Mouse (Mus musculus) spleen, postnatal 4 days (tissue): ENCODE data around the gene R3hdm4.

ENCODE experiments used
- DNase-seq, 2 experiments: peaks; one replicate each; pipeline ENCODE4 v3.0.0; 2022; ENCODE audit warnings: low spot score in 2 of 2

R3hdm4 gene

DNA sequence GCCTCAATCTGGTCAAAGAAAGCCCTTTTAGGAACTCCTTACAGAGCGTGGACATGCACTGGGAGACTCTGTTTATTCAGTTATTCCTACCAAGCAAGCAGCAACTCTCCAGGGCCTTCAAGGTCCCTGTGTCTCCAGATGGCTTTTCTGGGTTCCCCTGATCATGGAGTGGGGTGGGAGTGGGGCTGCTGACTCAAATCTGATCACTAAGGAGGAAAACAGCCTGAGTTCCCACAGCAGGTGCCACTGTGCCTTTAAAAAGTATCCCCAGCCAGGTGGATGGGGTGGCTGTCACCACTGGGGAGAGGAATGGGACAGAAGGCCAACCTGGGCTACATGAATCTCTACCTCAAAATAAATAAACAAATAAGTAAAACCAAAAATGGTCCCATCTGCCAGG lies 22.0 kb upstream of the R3hdm4 start:
- DNase-seq = no peak

DNA sequence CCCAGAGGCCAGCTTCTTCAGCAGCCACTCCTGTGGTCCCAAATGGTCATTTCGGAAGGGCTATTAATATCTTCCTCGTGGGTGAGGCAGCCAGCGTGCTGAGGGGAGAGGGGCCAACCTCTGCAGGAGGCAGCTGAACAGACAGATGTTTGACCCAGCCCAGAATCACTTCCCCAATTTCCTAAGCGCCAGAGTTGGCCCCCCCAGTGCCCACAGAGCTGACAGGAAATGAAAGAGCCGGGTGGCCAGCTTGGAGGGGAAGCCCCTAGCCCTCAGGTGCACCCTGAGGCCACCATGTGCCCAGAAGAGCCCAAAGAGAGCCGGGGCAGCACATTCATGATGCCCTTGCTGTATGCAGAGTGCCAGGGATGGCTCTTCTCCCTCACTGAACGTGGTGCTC lies 19.7 kb upstream of the R3hdm4 start:
- DNase-seq = peak in 1 of 2 experiments; percentile 76

DNA sequence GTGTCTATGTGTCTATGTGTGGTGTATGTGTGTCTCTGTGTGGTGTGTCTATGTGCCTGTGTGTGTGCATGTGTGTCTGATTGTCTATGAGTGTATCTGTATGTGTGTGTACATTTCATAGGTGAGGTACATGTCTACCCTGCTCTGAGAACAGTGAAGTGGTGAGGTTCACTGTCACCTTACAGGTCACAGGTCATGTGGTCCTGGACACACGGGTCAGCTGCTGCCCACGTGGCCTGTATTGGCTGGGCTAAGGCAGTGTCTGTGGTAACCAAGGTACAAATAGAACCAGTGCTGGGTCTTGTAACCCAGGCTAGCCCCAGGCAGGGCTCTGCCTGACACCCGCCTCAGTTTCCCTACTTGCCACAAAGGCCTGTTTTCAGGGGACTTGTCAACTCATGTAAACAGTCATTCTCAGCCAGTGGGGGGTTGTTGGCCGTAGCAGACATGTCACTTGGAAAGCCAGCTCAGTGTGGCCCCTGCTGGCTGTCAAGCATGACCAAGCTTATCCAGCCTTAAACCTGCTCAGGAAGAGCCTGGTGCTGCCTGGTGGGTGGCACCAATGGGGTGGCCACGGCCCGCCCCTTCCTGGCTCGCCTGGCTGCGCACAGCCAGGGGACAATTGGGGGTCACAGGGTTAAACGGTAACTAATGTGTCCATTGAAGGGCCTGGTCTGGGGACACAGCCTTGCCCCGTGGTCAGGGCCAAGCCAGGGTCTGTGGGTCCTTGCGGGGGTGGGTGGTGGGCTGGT lies 16.9 kb upstream of the R3hdm4 start:
- DNase-seq = no peak

DNA sequence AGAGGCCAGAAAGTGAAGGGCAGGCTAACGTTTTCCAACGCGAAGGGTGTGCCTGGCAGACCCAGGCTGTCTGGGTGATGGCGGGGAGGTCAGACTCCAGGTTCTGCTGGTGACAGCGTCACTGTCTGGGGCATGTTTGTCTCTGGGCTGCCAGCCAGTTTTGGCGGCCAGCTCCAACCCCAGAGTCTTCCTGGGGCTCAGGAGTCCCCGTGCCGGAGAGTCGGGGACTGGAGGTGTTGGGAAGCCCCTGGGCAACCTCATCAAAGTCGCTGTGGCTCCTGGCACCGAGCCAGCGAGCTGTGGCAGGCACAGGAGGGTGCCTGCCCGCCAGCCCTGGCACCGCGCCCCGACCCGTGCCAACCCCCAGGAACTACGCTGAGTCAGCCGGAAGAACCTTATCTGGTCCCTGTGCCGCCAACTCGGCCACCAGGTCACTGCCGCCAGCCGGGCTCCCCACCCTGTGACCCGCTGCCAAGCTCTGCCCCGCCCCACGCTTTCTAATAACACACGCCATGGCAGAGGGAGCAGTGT lies 16.0 kb upstream of the R3hdm4 start:
- DNase-seq = peak; percentile 89 to 93

DNA sequence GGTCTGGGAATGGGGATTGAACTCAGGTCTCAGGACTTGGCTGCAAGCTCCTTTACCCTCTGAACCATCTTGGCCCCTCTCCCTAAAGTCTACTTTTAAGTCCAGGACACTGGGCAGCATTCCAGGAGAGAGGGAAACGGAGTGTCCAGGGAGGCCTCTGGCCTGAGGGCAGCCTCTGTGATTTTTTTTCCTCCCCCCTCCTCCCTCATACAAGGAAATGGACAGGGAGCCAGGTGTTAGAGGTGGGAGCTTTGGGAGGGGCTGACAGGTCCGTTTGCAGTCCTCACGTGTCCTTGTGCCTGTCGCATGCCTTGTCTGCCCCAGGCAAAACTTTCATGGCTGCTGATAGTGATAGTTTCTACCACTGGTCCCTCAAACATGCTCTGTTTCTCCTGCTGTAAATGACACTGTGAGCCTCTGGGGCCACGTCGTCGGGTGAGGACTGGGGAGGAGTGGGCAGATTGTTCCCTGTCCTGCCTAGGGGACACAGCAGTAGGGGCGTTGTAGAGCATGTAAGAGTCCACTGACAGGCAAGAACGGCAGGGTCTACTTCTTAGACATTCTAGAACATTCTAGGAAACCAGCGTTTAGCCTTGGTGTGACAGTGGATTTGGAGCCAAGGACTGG lies 15.4 kb upstream of the R3hdm4 start:
- no peak for DNase-seq

DNA sequence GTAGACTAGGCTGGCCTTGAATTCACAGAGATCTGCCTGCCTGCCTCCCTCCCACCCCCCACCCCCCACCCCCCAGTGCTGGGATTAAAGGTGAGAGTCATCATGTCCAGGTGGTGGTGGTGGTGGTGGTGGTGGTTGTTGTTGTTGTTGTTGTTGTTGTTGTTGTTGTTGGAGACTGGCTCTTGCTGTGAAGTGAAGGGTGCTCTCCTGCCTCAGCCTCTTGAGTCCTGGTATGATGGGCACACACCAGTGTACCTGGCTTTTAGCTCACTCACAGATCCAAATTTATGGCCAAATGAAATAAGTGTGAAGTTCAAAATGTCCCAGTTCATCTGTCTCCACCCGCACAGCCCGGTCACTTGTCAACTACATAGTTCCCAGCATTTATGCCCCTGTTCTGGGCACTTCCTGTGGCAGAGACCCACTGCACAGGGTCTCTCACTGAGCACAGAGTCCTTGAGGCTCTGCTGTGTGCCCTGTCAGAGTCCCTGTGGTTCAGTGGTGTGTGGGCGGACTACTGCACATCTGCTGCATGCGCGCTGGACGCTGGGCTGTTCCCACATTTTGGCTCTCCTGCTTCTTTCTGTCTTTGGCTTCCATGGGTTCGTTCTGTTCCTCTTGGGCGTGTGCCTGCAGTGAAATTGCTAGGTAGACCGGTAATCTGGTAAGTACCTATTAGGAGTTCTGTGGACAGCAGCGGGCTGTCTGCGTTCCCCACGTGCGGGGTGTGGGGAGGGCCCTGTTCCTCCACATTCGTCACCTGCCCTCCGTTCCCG lies 14.0 kb upstream of the R3hdm4 start:
- no peak for DNase-seq

DNA sequence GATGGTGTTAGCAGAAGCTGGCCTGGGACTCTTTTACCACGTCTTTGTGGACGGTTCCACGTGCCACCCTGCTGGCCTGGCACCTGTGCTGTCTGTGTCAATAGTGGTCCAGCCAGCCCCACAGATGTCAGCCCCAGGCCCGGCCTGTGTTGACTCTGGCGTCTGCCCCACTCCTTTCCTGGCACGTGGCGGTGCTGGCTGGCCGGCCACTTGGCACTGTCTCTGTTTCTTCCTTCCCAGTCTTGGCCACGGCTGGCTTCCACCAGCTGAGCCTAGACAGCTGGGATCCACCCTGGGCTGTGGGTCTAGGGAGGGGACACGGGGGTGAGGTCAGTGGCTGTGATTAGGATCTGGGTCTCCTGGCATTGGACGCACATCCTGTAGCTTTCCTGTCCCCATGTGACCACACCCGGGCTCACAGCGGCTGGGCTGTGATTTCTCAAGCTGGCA lies 13.3 kb upstream of the R3hdm4 start:
- DNase-seq = no peak

DNA sequence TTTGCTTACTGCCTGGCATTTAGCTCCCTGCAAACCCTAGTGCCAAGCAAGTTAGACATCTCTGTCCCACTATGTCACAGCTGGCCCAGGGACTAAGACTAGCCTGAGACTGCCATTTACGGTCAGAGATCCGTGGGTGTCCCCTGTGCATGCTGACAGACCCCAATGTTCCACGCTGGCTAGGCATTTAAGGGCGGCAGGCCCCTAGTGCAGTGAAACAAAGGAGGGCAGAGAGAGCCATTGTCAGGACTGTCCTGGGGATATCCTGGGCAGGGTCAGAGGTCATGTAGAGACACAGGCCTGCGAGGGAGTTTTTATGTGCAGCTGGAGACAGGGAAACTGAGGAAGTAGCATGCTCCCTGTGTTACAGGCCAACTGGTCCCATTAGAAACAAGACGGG lies 12.9 kb upstream of the R3hdm4 start:
- no peak for DNase-seq

DNA sequence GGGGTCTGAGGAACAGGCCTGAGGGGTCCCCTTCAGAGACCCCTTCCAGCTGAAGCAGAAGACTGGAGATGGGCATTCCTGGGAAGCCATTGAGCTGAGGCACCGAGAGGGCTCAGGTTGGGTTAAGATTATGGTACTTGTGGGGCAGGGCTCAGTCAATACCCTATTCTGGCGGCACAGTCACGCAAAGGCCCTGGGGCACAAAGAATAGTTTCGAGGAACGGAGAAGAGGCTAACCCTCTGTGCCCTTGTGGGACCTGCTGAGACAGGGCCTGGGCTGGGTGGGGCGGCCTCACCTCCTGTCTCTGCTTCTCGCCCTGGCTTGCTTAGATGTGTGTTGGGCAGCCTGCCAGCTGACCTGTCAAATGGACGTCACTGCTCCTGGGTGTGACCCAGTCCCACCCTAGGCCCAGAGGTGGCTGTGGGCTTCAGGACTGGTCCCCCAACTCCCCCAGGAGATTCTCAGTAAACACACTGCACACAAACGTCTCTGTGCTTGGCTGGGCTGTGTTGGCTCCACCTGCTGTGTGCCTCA lies 12.2 kb upstream of the R3hdm4 start:
- no peak for DNase-seq

DNA sequence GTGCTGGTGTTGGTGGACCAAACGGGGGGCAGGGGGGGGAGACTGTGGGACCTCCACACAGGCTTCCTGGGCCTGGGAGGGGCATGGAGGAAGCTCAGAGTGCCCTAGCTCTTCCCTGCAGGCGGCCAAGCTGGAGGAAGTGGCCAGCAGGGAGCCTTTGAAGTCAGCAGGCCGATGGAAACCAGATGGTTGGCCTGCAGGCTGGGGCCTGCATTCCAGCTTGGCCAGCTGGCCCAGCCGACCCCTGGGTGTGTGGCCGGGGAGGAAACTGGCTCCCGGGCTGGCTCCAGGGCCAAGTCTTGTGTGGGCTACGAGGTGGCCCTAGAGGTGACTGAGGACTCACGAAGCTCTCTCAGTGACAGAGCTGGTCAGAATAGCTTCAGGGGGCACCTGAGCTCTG lies 11.7 kb upstream of the R3hdm4 start:
- DNase-seq = no peak

DNA sequence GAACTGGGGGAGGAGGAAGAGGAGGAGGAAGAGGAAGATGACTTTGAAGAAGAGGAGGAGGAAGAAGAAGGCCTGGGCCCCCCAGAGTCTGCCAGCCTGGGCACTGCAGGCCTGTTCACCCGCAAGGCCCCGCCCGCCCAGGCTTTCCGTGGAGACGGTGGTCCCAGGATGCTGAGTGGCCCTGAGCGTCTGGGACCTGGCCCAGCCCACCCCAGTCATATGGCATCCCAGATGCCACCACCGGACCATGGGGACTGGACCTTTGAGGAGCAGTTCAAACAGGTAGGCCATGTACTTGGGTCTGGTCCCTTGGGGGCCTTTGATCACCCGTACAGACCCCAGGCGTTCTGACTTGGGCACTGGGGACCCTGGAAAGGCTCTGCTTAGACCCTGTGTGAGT lies 10.8 kb upstream of the R3hdm4 start:
- no peak for DNase-seq

DNA sequence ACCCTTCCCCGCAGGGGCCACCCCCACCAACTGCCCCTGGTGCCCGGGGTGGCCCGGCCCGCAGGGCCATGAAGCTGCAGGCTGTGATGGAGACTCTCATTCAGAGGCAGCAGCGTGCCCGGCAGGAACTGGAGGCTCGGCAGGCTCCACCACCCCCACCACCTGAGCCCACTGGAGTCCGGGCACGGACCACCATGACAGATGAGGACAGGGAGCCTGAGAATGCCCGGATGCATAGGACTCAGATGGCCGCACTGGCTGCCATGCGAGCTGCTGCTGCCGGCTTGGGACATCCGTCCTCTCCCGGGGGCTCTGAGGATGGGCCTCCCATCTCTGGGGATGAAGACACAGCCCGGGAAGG lies 9.8 kb upstream of the R3hdm4 start:
- DNase-seq = no peak

DNA sequence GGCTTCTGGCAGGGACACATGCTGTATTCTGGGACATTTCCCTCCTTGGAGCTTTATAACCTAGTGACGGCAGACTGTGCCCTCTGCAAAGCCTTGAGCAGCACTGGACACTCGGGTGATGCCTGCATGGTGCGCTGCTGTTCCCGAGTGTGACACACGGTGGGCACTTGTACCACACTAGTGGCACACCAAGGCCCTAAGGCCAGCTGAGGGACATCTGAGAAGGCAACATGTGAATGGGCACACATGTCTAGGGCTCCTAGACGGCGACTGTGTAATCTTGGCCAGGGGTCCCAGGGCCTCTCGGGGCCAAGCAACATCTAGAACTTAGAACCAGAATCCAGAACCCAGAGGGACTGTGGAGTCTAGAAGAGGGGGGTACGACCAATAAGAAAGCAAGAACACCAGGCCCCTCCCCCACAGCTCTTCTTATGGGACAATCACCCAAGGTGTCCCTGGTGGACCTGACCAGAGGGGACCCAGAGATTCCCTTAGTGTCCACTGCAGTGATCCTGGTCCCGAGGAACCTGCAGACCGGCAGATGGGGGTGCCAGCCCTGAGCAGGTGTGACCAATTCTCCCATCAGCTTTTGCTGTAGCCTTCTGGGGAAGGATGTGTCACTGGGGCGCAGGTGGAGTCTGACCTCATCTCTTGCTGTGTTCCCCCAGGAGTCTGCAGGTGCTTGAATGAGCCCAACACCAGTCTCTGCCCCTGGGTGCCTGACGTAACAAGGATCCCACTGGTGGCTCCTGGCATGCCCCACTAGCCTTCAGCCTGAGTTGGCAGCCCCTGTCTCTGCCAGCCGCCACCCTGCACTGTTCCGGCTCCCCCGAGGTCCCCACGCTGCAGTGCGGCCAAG lies 9.2 kb upstream of the R3hdm4 start:
- no peak for DNase-seq

DNA sequence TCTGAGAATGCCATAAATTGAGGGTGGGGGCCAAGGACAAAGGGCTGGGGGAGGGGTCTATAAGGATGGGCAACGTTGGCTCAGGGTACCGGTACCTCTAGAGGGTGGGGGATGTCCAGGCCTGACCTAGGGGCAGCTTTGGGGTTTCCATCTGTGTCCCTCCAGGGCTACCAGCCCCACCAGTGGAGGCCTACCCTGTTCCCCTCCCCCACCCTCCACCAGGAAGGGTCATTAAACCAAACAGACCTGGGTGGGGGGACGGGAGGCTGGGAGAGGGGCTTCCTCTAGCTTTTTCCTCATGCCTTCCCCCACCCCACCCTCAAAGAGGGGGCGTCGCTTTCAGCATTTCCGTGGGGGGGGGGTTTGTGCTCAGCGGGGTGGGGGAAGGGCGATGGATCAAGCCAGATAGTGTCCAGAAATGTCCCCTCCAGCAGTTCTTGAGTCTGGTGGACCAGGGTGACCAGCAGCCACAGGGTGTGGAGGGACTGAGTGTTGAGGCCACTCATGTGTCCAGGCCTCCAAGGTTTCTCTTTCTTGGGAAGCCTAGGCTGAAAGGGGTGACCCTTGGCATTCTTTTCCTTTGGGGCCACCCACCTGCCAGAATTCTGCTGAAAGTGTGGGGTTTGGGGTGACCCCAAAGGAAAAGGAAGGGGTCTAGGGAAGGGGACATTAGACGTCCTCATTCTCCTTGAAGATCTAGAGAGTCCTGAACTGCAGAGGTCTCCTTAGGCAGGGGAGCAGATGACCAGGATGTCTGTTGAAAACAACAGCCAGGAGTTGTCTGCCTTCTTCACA lies 8.1 kb upstream of the R3hdm4 start:
- DNase-seq = no peak

DNA sequence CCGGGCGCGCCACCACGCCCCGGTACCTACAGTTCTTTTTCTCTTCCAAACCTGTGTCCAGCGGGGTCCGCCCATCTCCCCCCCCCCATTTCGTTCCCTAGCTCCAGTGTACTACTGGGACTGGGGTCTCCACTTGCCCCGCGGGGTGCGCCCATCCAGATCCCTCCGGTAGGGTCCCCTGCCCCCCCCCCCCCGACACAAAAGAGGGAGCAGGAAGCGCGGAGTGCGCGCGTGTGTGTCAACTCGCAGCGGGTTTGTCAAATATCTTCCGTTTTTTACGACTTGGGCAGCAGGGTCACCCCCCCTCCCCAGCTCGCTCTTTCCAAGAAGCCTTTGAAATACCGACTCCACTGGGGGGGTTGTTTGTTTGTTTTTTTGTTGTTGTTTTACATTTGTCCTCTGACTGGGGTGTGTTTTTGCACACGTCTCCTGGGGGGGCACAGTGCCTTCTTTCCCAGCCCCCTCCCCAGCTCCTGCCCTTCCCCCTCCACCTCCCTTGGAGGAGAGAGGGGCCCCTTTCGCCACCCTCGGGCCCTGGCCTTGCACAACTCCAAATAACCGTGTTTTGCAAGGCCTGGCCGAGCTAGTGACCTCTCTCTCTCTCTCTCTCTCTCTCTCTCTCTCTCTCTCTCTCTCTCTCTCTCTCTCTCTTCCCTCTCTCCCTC lies 7.2 kb upstream of the R3hdm4 start:
- peak in 1 of 2 experiments; percentile 58 for DNase-seq

DNA sequence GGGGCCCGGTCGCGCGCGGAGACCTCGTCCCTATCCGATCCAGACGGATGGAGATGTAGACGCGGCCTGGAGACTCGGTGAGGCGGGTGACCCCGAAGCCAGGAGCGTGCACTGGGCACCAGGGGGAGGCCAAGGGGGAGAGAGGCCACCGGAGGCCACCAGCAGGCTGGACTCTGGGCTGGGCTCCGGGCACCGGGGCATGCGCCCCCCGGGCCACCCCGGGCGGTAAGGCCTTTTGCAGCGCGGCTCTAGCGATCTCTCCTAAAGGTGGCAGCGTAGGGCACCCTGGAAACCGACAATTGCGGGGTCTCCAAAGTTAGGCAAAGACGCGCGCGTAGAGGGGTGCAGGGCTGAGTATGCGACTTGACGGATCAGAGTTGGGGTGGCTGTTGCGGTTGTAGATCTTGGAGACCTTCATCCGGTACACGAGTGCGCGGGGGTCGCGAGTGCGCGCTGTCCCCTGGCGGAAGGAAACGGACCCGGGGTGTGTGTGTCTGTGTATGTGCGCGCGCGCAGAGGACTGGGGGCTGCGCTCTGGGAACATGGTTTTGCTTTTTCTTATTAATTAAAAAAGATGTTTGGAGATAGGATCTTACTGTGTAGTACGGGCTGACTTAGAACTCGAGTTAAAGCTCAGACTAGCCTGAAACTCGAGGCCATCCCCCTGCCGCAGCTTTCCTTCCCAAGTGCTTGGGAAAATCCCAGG lies 6.5 kb upstream of the R3hdm4 start:
- DNase-seq = peak; percentile 61 to 84

DNA sequence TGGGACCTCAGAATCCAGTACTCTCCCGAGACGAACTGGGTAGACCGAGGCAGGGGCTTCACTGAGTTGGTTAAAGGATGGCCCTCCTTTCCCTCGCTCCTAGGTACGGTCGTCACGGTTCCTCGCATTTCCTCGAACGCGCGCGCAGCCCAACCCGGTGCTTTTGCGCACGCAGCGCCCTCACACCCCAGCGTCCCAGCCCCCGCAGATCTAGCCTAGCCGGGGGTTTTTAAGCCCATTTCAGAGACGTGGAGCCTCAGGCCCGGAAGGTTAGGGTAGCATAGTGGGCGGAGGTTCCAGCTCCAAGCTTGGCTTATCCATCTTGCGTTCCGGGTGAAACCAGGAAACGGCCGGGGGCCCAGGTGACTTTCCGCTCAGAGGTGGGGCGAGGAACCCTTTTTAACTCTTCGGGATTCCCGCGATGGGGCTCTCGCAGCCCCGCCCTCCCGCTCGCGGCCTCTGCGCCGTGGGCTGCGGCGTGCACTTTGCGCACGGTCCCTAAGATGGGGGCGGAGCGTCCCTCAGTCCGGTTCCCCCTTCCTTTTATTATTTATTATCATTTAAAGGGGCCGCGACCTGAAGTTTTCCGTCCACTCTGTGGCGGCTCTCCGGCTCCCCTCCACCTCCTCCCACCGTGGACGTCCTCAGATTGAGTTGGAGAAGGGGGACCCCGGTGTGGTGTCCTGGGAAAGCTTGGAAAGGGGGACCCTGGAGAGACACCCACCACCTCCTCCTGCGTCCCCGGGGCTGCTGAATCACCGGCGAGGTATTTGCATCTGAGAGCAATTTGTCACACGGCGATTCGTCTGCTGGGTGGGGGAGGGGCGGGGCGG lies 5.7 kb upstream of the R3hdm4 start, which contains the start of gene Arid3a:
Gene Arid3a (plus strand): TSS at position 553 of the 833 bp plus-strand sequence.
- peak; percentile 87 to 94 for DNase-seq

DNA sequence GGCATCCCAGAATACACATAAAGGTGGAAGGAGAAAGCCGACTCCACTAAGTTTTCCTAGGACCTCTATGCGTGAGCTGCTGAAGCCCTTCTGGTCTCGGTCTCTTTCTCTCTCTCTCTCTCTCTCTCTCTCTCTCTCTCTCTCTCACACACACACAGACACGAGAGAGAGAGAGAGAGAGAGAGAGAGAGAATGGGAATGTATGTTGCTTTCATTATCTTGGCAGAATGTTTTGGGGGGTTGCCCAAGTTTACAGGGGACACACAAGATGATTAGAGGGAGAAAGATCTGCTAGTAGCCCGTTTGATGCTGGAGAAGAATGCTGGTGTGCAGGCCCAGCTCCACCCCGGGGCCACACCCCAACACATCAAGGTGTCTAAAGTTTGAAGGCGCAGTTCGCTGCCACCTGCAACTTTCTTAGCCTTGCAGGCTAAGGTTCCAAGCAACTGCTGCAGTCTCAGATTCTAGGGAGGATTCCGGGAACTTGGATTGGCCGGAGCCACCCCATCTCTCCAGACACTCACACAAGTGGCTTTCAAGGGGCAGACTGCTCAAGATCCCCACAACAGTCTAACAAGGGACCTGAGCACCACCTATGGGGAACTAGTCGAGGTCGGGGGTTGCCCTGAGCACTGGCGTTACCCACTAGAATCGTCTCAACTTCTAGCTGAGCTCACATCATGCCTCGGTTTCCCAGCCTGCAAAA lies 4.9 kb upstream of the R3hdm4 start:
- no peak for DNase-seq
